Mouse (Mus musculus) right cerebral cortex, postnatal 14 days (tissue): ENCODE data around the gene Uba1.
"Not testable (repeated sequence)": the region's sequence is repeated elsewhere in the genome, so short reads cannot be mapped to it uniquely, and the experiment has no call there.

ENCODE experiments used
- DNase-seq: peaks from one replicate; pipeline ENCODE4 v3.0.0; 2022

Uba1 gene

DNA sequence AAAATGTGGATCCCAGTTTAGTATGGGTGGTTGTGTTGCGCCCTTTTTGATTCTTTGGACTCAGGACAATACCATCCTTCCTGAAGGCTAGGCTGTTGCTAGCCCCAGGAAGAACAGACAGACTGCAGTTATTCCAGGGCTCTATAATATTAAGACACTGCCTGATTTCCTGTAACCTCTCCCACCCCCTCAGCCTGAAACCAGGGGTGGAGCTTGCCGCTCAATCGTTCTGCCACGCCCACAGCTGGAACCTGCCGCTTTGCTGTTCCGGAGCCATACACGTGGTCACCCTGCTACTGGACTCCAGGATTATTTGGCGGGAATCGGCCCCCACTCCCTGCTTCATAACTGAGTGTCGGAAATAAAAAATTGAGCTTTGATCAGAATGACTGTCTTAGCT is 71.9 kb downstream of the Uba1 start:
- not testable (repeated sequence) for DNase-seq
